Mouse (Mus musculus) myocyte (in vitro differentiated cells): ENCODE data around the gene Islr2. TPM values are rescaled to one million over a fixed set of nuclear protein-coding genes. Genes with fewer than 3 reads are reported as not detected.

Experiments
- H3K27me3 ChIP-seq: one replicate; pipeline ENCODE4 v1.6.1; 2011; ENCODE audit not compliant: control insufficient read depth, insufficient read depth, insufficient read length
- H3K36me3 ChIP-seq: one replicate; pipeline ENCODE4 v1.6.1; 2011; ENCODE audit not compliant: control insufficient read depth, insufficient read depth
- H3K4me2 ChIP-seq: one replicate; pipeline ENCODE4 v1.6.1; 2011; ENCODE audit warnings: low read depth, control low read depth
- H3K4me3 ChIP-seq: one replicate; pipeline ENCODE4 v1.5.1; 2011; ENCODE audit warnings: mild to moderate bottlenecking, control low read depth, moderate library complexity
- H3K79me2 ChIP-seq: one replicate; pipeline ENCODE4 v1.6.1; 2011; ENCODE audit not compliant: control insufficient read depth, insufficient read depth
- H3ac ChIP-seq: one replicate; pipeline ENCODE4 v1.6.1; 2011; ENCODE audit not compliant: control insufficient read depth, insufficient read length
- CEBPB ChIP-seq: IDR thresholded peaks from 2 replicates; pipeline ENCODE4 v1.6.1; 2011; ENCODE audit warnings: mild to moderate bottlenecking, moderate library complexity; ENCODE audit not compliant: poor library complexity, insufficient read depth, severe bottlenecking
- E2F4 ChIP-seq: IDR thresholded peaks from one replicate; pipeline ENCODE4 v1.6.1; 2011; ENCODE audit warnings: mild to moderate bottlenecking, control low read depth, moderate library complexity; ENCODE audit not compliant: insufficient read depth
- MAX ChIP-seq: IDR thresholded peaks from one replicate; pipeline ENCODE4 v1.6.1; 2011; ENCODE audit warnings: low read depth, mild to moderate bottlenecking, control low read depth
- MYOD1 ChIP-seq, 3 experiments: IDR thresholded peaks; one replicate each; pipeline ENCODE4 v1.6.1; 2011; ENCODE audit warnings: control low read depth in 2 of 3, low read depth in 2 of 3, mild to moderate bottlenecking in 2 of 3, moderate library complexity in 1 of 3; ENCODE audit not compliant: insufficient read length in 2 of 3, control insufficient read depth in 1 of 3
- MYOG ChIP-seq, 3 experiments: IDR thresholded peaks; one replicate each; pipeline ENCODE4 v1.6.1; 2011; ENCODE audit warnings: control low read depth in 2 of 3, low read depth in 2 of 3, mild to moderate bottlenecking in 2 of 3; ENCODE audit not compliant: insufficient read length in 2 of 3, control insufficient read depth in 1 of 3, insufficient read depth in 1 of 3
- POLR2A ChIP-seq: IDR thresholded peaks from one replicate; pipeline ENCODE4 v1.6.1; 2011; ENCODE audit warnings: low read depth, mild to moderate bottlenecking, control low read depth, moderate library complexity; ENCODE audit not compliant: insufficient read length
- POLR2AphosphoS2 ChIP-seq: IDR thresholded peaks from one replicate; pipeline ENCODE4 v1.6.1; 2011; ENCODE audit warnings: low read depth, control low read depth; ENCODE audit not compliant: insufficient read length
- REST ChIP-seq: IDR thresholded peaks from one replicate; pipeline ENCODE4 v1.6.1; 2011; ENCODE audit warnings: mild to moderate bottlenecking, control low read depth, moderate library complexity; ENCODE audit not compliant: insufficient read depth, insufficient read length
- SRF ChIP-seq: IDR thresholded peaks from one replicate; pipeline ENCODE4 v1.6.1; 2011; ENCODE audit warnings: low read depth; ENCODE audit not compliant: control insufficient read depth, insufficient read length
- TCF12 ChIP-seq: IDR thresholded peaks from one replicate; pipeline ENCODE4 v1.6.1; 2011; ENCODE audit warnings: mild to moderate bottlenecking, control low read depth; ENCODE audit not compliant: poor library complexity, insufficient read depth, severe bottlenecking
- TCF3 ChIP-seq: IDR thresholded peaks from one replicate; pipeline ENCODE4 v1.6.1; 2011; ENCODE audit warnings: low read depth, control low read depth; ENCODE audit not compliant: insufficient read length
- USF1 ChIP-seq: IDR thresholded peaks from one replicate; pipeline ENCODE4 v1.6.1; 2011; ENCODE audit warnings: low read depth, mild to moderate bottlenecking, control low read depth, moderate library complexity
- polyA plus RNA-seq: library from polyadenylated mRNA; unstranded; fragments of >200 nt; fragmentation: generic; extraction: Trizol; gene quantifications from one replicate; pipeline ENCODE4 v1.2.1, GENCODE M21; 2012; ENCODE audit warnings: missing spikeins

Gene Islr2
- polyA plus RNA-seq, 1 experiment = 0.32 TPM

GRCm38 (mm10) chr9:58249592-58250192 is 45.6 kb upstream of the Islr2 start, which contains the start of gene Pml:
Pml (minus strand) TSS chr9:58249786.
- TF ChIP-seq MYOG (IDR thresholded peaks at IDR 0.05; ENCODE audit: control insufficient read depth in 1 of 3, insufficient read depth in 1 of 3, insufficient read length in 2 of 3, low read depth in 2 of 3) (no peak), POLR2A (peak; percentile 26), E2F4 (peak; percentile 5), CEBPB (no peak)
- Histone ChIP-seq H3K79me2 (peaks cover 46% of the 10 kb centered on the region), H3ac (peak within 1 kb of the TSS; percentile 70), H3K4me3 (peak within 1 kb of the TSS; percentile 59), H3K36me3 (no peaks in the 10 kb centered on the region), H3K4me2 (peak within 1 kb of the TSS; percentile 84), H3K27me3 (no peaks in the 10 kb centered on the region)

GRCm38 (mm10) chr9:58248746-58249413 is 44.8 kb upstream of the Islr2 start:
- TF ChIP-seq MAX = no peak
- TF ChIP-seq CEBPB = no peak
- TF ChIP-seq TCF12 = no peak
- TF ChIP-seq MYOD1 (IDR thresholded peaks at IDR 0.05; ENCODE audit: control insufficient read depth in 1 of 3, insufficient read length in 2 of 3, low read depth in 2 of 3) = no peak
- TF ChIP-seq SRF = no peak
- TF ChIP-seq USF1 = no peak
- no peak for TF ChIP-seq MYOG (IDR thresholded peaks at IDR 0.05; ENCODE audit: control insufficient read depth in 1 of 3, insufficient read depth in 1 of 3, insufficient read length in 2 of 3, low read depth in 2 of 3)
- no peak for TF ChIP-seq POLR2AphosphoS2
- no peak for TF ChIP-seq TCF3
- no peak for TF ChIP-seq POLR2A
- no peak for TF ChIP-seq E2F4
- no peak for TF ChIP-seq REST
- Histone ChIP-seq H3K4me2 (peak overlapping the region; percentile 84), H3K79me2 (peaks cover 48% of the 10 kb centered on the region), H3K27me3 (no peaks in the 10 kb centered on the region), H3ac (peak overlapping the region; percentile 70), H3K36me3 (no peaks in the 10 kb centered on the region), H3K4me3 (peak overlapping the region; percentile 59)

- no peaks in the 10 kb centered on the region for H3K36me3 ChIP-seq
- H3ac ChIP-seq = no peak overlapping the region
- peak overlapping the region; percentile 84 for H3K4me2 ChIP-seq
- peak overlapping the region; percentile 59 for H3K4me3 ChIP-seq
- H3K27me3 ChIP-seq = no peaks in the 10 kb centered on the region
- peaks cover 61% of the 10 kb centered on the region for H3K79me2 ChIP-seq
- TF ChIP-seq TCF12 = no peak
- no peak for TF ChIP-seq E2F4
- TF ChIP-seq USF1 = no peak
- TF ChIP-seq POLR2AphosphoS2 = peak; percentile 24
- TF ChIP-seq REST = no peak
- peak; percentile 66 for TF ChIP-seq POLR2A
- no peak for TF ChIP-seq MAX
- no peak for TF ChIP-seq TCF3
- TF ChIP-seq SRF = no peak
- no peak for TF ChIP-seq MYOD1 (IDR thresholded peaks at IDR 0.05; ENCODE audit: control insufficient read depth in 1 of 3, insufficient read length in 2 of 3, low read depth in 2 of 3)
- TF ChIP-seq MYOG (IDR thresholded peaks at IDR 0.05; ENCODE audit: control insufficient read depth in 1 of 3, insufficient read depth in 1 of 3, insufficient read length in 2 of 3, low read depth in 2 of 3) = peak in 1 of 3 experiments; percentile 28
- TF ChIP-seq CEBPB = no peak
Measured at GRCm38 (mm10) chr9:58247064-58247759, 43.1 kb upstream of the Islr2 start.

- Histone ChIP-seq H3K4me3 (peak overlapping the region; percentile 59), H3K36me3 (no peaks in the 10 kb centered on the region), H3K27me3 (no peaks in the 10 kb centered on the region), H3K4me2 (peak overlapping the region; percentile 84), H3K79me2 (peaks cover 66% of the 10 kb centered on the region), H3ac (no peak overlapping the region)
- no peak for TF ChIP-seq MYOD1 (IDR thresholded peaks at IDR 0.05; ENCODE audit: control insufficient read depth in 1 of 3, insufficient read length in 2 of 3, low read depth in 2 of 3)
- TF ChIP-seq POLR2AphosphoS2 = no peak
- no peak for TF ChIP-seq E2F4
- no peak for TF ChIP-seq MAX
- TF ChIP-seq REST = no peak
- TF ChIP-seq TCF12 = no peak
- TF ChIP-seq SRF = no peak
- no peak for TF ChIP-seq CEBPB
- no peak for TF ChIP-seq USF1
- no peak for TF ChIP-seq POLR2A
- TF ChIP-seq MYOG (IDR thresholded peaks at IDR 0.05; ENCODE audit: control insufficient read depth in 1 of 3, insufficient read depth in 1 of 3, insufficient read length in 2 of 3, low read depth in 2 of 3) = no peak
- TF ChIP-seq TCF3 = no peak
Measured at GRCm38 (mm10) chr9:58246083-58246591, 42.0 kb upstream of the Islr2 start.
